In genomic region chr13:19394171-19394570, GRCm38 (mm10) we compare ENCODE assay signal across 8 mouse cellular contexts. TPM values are rescaled to one million over a fixed set of nuclear protein-coding genes. Genes with fewer than 3 reads are reported as not detected.
DNase-seq lines count a peak whose midpoint lies in the region; ATAC-seq and TF ChIP-seq lines count a peak whose summit lies in the region.

No protein-coding gene starts in this region.

- no peaks in the 10 kb centered on the region for H3K36me3 ChIP-seq in forebrain, embryonic 16.5 days (ENCODE audit: control insufficient read depth, insufficient read depth)
- H3K36me3 ChIP-seq in limb, embryonic 14.5 days (ENCODE audit: control insufficient read depth, insufficient read depth, low read length) = no peaks in the 10 kb centered on the region
- 0 out of 2 replicates have a peak, but pooled peaks cover 3% of the 10 kb centered on the region for H3K36me3 ChIP-seq in midbrain, embryonic 14.5 days (ENCODE audit: control insufficient read depth, insufficient read depth, low read length)

- H3K9me3 ChIP-seq in forebrain, embryonic 16.5 days (ENCODE audit: control insufficient read depth, low read length) = no peaks in the 10 kb centered on the region
- no peaks in the 10 kb centered on the region for H3K9me3 ChIP-seq in limb, embryonic 14.5 days (ENCODE audit: control insufficient read depth, low read length)
- no peaks in the 10 kb centered on the region for H3K9me3 ChIP-seq in midbrain, embryonic 14.5 days (ENCODE audit: control insufficient read depth, low read length)

- peak overlapping the region; percentile 22; the same call in 1 of the 2 replicates for H3K4me3 ChIP-seq in forebrain, embryonic 16.5 days (replicated peaks; ENCODE audit: low read length)
- no peak overlapping the region for H3K4me3 ChIP-seq in limb, embryonic 14.5 days (replicated peaks; ENCODE audit: low read length)
- H3K4me3 ChIP-seq in midbrain, embryonic 14.5 days (replicated peaks; ENCODE audit: low read depth, low read length) = peak overlapping the region; percentile 67

- ATAC-seq in forebrain, embryonic 16.5 days = no peak
- no peak for ATAC-seq in limb, embryonic 14.5 days (ENCODE audit: low FRiP score, low read depth)
- ATAC-seq in midbrain, embryonic 14.5 days (ENCODE audit: low FRiP score, low TSS enrichment) = no peak

- H3K4me1 ChIP-seq in forebrain, embryonic 16.5 days (replicated peaks; ENCODE audit: control insufficient read depth, insufficient read depth, low read length) = peaks cover 17% of the 10 kb centered on the region
- H3K4me1 ChIP-seq in limb, embryonic 14.5 days (ENCODE audit: control insufficient read depth, insufficient read depth, low read length) = 0 out of 2 replicates have a peak, but pooled peaks cover 8% of the 10 kb centered on the region
- peaks cover 16% of the 10 kb centered on the region for H3K4me1 ChIP-seq in midbrain, embryonic 14.5 days (ENCODE audit: control insufficient read depth, insufficient read depth, low read length)

- H3K27me3 ChIP-seq in forebrain, embryonic 16.5 days (replicated peaks; ENCODE audit: control insufficient read depth, insufficient read depth, low read length) = no peaks in the 10 kb centered on the region
- H3K27me3 ChIP-seq in limb, embryonic 14.5 days (ENCODE audit: control insufficient read depth, insufficient read depth, low read length) = no peaks in the 10 kb centered on the region
- H3K27me3 ChIP-seq in midbrain, embryonic 14.5 days (ENCODE audit: control insufficient read depth, insufficient read depth, low read length) = no peaks in the 10 kb centered on the region

- H3K27ac ChIP-seq in forebrain, embryonic 16.5 days (ENCODE audit: low read length) = no peak overlapping the region
- no peak overlapping the region for H3K27ac ChIP-seq in limb, embryonic 14.5 days (replicated peaks; ENCODE audit: low read depth, low read length)
- H3K27ac ChIP-seq in midbrain, embryonic 14.5 days (replicated peaks; ENCODE audit: low read depth, low read length) = no peak overlapping the region

- H3K9ac ChIP-seq in forebrain, embryonic 16.5 days (replicated peaks; ENCODE audit: low read depth, low read length) = 0 out of 2 replicates have a peak overlapping the region, but pooled peaks have one; percentile 28
- H3K9ac ChIP-seq in limb, embryonic 14.5 days (ENCODE audit: low read depth, low read length, severe bottlenecking) = no peak overlapping the region
- H3K9ac ChIP-seq in midbrain, embryonic 14.5 days (replicated peaks; ENCODE audit: low read length) = peak overlapping the region; percentile 94; the same call in 1 of the 2 replicates

- 63% methylated on average over 4 of the region's 4 CpGs for WGBS in forebrain, embryonic 16.5 days
- 50% methylated on average over 4 of the region's 4 CpGs for WGBS in limb, embryonic 14.5 days
- WGBS in midbrain, embryonic 14.5 days = 78% methylated on average over 4 of the region's 4 CpGs

- peak; percentile 12 for DNase-seq in ovary, postnatal 36 days (ENCODE audit: low spot score)
- no peak for DNase-seq in ovary, postnatal 10 days (ENCODE audit: low spot score)
- DNase-seq in limb, embryonic 14.5 days (ENCODE audit: low spot score) = no peak
- DNase-seq in midbrain, embryonic 14.5 days = peak; percentile 25
- no peak for DNase-seq in natural killer cell, adult 2 months (ENCODE audit: low spot score in 2 of 2)
- DNase-seq in right cerebral cortex, postnatal 10 days (ENCODE audit: low spot score in 2 of 2) = no peak
- DNase-seq in ovary, postnatal 14 days (ENCODE audit: low spot score) = no peak

- peak overlapping the region; percentile 49 for H3K4me2 ChIP-seq in forebrain, embryonic 16.5 days (ENCODE audit: low read length)
- peak overlapping the region; percentile 61 for H3K4me2 ChIP-seq in limb, embryonic 14.5 days (replicated peaks; ENCODE audit: low read depth, low read length, severe bottlenecking)
- H3K4me2 ChIP-seq in midbrain, embryonic 14.5 days (ENCODE audit: low read length) = peak overlapping the region; percentile 62

- TF ChIP-seq POLR2A in limb, embryonic 14.5 days (IDR thresholded peaks at IDR 0.05; ENCODE audit: borderline replicate concordance, extremely low read depth, insufficient read depth, insufficient read length) = no peak

RNA-seq across cellular contexts. Expression of gene Stard3nl, which starts 1.4 kb away (rescaled TPM):
- 188 and 193 TPM in 2 replicates for polyA plus RNA-seq in forebrain, embryonic 16.5 days (2015; fragmentation: Nextera tagmentation; extraction: Ambion mirVana)
- polyA plus RNA-seq in limb, embryonic 14.5 days (2012; rRNA removed) = 61.7 and 63.5 TPM in 2 replicates
- polyA plus RNA-seq in limb, embryonic 14.5 days (2014; fragmentation: Nextera tagmentation; extraction: Ambion mirVana) = 75.9 and 83.1 TPM in 2 replicates
- polyA plus RNA-seq in midbrain, embryonic 14.5 days (2014; fragmentation: Nextera tagmentation; extraction: Ambion mirVana) = 205 and 228 TPM in 2 replicates

Comparison
In these comparisons a context has a peak if more than half of its experiments do, and no peak if none do; other contexts are left out.
1. DNase-seq: peak in ovary, postnatal 36 days (single experiment) and midbrain, embryonic 14.5 days (single experiment); none in ovary, postnatal 10 days (single experiment), limb, embryonic 14.5 days (single experiment), natural killer cell, adult 2 months (0 of 2), right cerebral cortex, postnatal 10 days (0 of 2) and ovary, postnatal 14 days (single experiment).
2. Peak in every context shown above with its lines, with median percentiles within 50 percentile points of each other: H3K4me2 ChIP-seq.